Mouse (Mus musculus) CH12.LX (cell line): ENCODE results near the gene Cds1. TPM values are rescaled to one million over a fixed set of nuclear protein-coding genes. Genes with fewer than 3 reads are reported as not detected.

ENCODE experiments used
- DNase-seq: peaks from one replicate; pipeline ENCODE4 v3.0.0-alpha.2; 2013; ENCODE audit errors: extremely low read depth
- H3K27ac ChIP-seq: 2 replicates; pipeline ENCODE4 v1.5.1; 2012; ENCODE audit warnings: low read depth, mild to moderate bottlenecking, control low read depth, moderate library complexity; ENCODE audit not compliant: insufficient read depth
- H3K27me3 ChIP-seq: replicated peaks from 2 replicates; pipeline ENCODE3; 2012; ENCODE audit warnings: inconsistent platforms
- H3K36me3 ChIP-seq, 2 experiments: replicated peaks in 1 of 2; 2 replicates each; pipeline versions ENCODE3 to v1.6.1; 2012; ENCODE audit warnings: inconsistent platforms in 1 of 2, low read length in 1 of 2, mild to moderate bottlenecking in 1 of 2, mixed read lengths in 1 of 2, moderate library complexity in 1 of 2; ENCODE audit not compliant: control insufficient read depth in 1 of 2, insufficient read depth in 1 of 2
- H3K4me1 ChIP-seq, 2 experiments: 2 replicates each; pipeline ENCODE4 v1.6.1; 2012; ENCODE audit warnings: inconsistent platforms in 1 of 2, moderate library complexity in 1 of 2; ENCODE audit not compliant: insufficient read depth in 2 of 2, control insufficient read depth in 1 of 2
- H3K4me2 ChIP-seq: 2 replicates; pipeline ENCODE4 v1.6.1; 2012; ENCODE audit warnings: low read depth, mild to moderate bottlenecking, control low read depth; ENCODE audit not compliant: poor library complexity, insufficient read depth, severe bottlenecking
- H3K4me3 ChIP-seq, 3 experiments: fragments of 150-350 bp in 1 of 3; sonication (generic) in 1 of 3; replicated peaks in 1 of 3; 2 replicates each; pipeline versions ENCODE3 to v1.5.1; 2011 to 2012; ENCODE audit warnings: low read depth in 2 of 3, low read length in 2 of 3, mild to moderate bottlenecking in 2 of 3, moderate library complexity in 2 of 3, control low read depth in 1 of 3, improper control_type of control experiment in 1 of 3, inconsistent platforms in 1 of 3, mixed read lengths in 1 of 3; ENCODE audit not compliant: poor library complexity in 1 of 3
- H3K79me2 ChIP-seq: replicated peaks from 2 replicates; pipeline ENCODE4 v1.6.1; 2012; ENCODE audit warnings: mild to moderate bottlenecking, moderate library complexity; ENCODE audit not compliant: control insufficient read depth, poor library complexity, insufficient read depth, severe bottlenecking; ENCODE audit errors: extremely low read depth
- H3K9ac ChIP-seq: 2 replicates; pipeline ENCODE4 v1.6.1; 2012; ENCODE audit warnings: low read depth, mild to moderate bottlenecking, control low read depth, moderate library complexity; ENCODE audit not compliant: insufficient read depth
- H3K9me3 ChIP-seq: replicated peaks from 2 replicates; pipeline ENCODE3; 2012; ENCODE audit warnings: low read length, inconsistent platforms, mixed read lengths
- CHD2 ChIP-seq: IDR thresholded peaks from 2 replicates; pipeline ENCODE4 v1.6.1; 2011; ENCODE audit warnings: low read length, improper control_type of control experiment
- E2F4 ChIP-seq: IDR thresholded peaks from 2 replicates; pipeline ENCODE4 v1.6.1; 2011; ENCODE audit warnings: low read depth, low read length, improper control_type of control experiment; ENCODE audit not compliant: insufficient replicate concordance
- ETS1 ChIP-seq: conservative IDR thresholded peaks from 2 replicates; pipeline ENCODE4 v1.6.1; 2012; ENCODE audit warnings: low read depth, mild to moderate bottlenecking, inconsistent platforms, low read length, improper control_type of control experiment, moderate library complexity
- JUN ChIP-seq: IDR thresholded peaks from 2 replicates; pipeline ENCODE4 v1.6.1; 2011; ENCODE audit warnings: low read depth, mild to moderate bottlenecking, low read length, improper control_type of control experiment, moderate library complexity; ENCODE audit not compliant: insufficient read depth
- KAT2A ChIP-seq: IDR thresholded peaks from 2 replicates; pipeline ENCODE4 v1.6.1; 2012; ENCODE audit warnings: low read length, improper control_type of control experiment, inconsistent platforms; ENCODE audit not compliant: insufficient replicate concordance
- MAFK ChIP-seq: IDR thresholded peaks from 2 replicates; pipeline ENCODE4 v1.6.1; 2011; ENCODE audit warnings: low read length, improper control_type of control experiment; ENCODE audit not compliant: insufficient replicate concordance
- MAX ChIP-seq: IDR thresholded peaks from 2 replicates; pipeline ENCODE4 v1.6.1; 2011; ENCODE audit warnings: low read length, improper control_type of control experiment
- MAZ ChIP-seq: IDR thresholded peaks from 2 replicates; pipeline ENCODE4 v1.6.1; 2012; ENCODE audit warnings: low read depth, mild to moderate bottlenecking, inconsistent platforms, low read length, improper control_type of control experiment, moderate library complexity
- MXI1 ChIP-seq: IDR thresholded peaks from 2 replicates; pipeline ENCODE4 v1.6.1; 2011; ENCODE audit warnings: mild to moderate bottlenecking, low read depth, low read length, improper control_type of control experiment
- MYC ChIP-seq: IDR thresholded peaks from 2 replicates; pipeline ENCODE4 v1.6.1; 2011; ENCODE audit warnings: low read depth, mild to moderate bottlenecking, improper control_type of control experiment, low read length
- NELFE ChIP-seq: IDR thresholded peaks from 2 replicates; pipeline ENCODE4 v1.6.1; 2011; ENCODE audit warnings: low read depth, low read length, improper control_type of control experiment
- NRF1 ChIP-seq: IDR thresholded peaks from 2 replicates; pipeline ENCODE4 v1.6.1; 2014; ENCODE audit warnings: low read depth, mild to moderate bottlenecking, inconsistent platforms, low read length, improper control_type of control experiment, moderate library complexity
- PAX5 ChIP-seq: IDR thresholded peaks from 2 replicates; pipeline ENCODE4 v1.6.1; 2012; ENCODE audit warnings: low read length, inconsistent platforms, mixed read lengths
- POLR2AphosphoS2 ChIP-seq: IDR thresholded peaks from 2 replicates; pipeline ENCODE4 v1.6.1; 2011; ENCODE audit warnings: low read depth, low read length, improper control_type of control experiment
- RAD21 ChIP-seq: IDR thresholded peaks from 2 replicates; pipeline ENCODE4 v1.6.1; 2011; ENCODE audit warnings: low read depth, mild to moderate bottlenecking, low read length, improper control_type of control experiment, moderate library complexity
- SIN3A ChIP-seq: IDR thresholded peaks from 2 replicates; pipeline ENCODE4 v1.6.1; 2012; ENCODE audit warnings: low read length, improper control_type of control experiment, inconsistent platforms
- SMC3 ChIP-seq: IDR thresholded peaks from 2 replicates; pipeline ENCODE4 v1.6.1; 2011; ENCODE audit warnings: low read depth, low read length, improper control_type of control experiment
- TBP ChIP-seq: conservative IDR thresholded peaks from 2 replicates; pipeline ENCODE4 v1.6.1; 2011; ENCODE audit warnings: low read depth, low read length, improper control_type of control experiment
- TCF12 ChIP-seq: IDR thresholded peaks from 2 replicates; pipeline ENCODE4 v1.6.1; 2014; ENCODE audit warnings: low read depth, mild to moderate bottlenecking, inconsistent platforms, low read length, improper control_type of control experiment
- ZC3H11A ChIP-seq: IDR thresholded peaks from 2 replicates; pipeline ENCODE4 v1.6.1; 2012; ENCODE audit warnings: low read depth, mild to moderate bottlenecking, inconsistent platforms, low read length, improper control_type of control experiment
- ZMIZ1 ChIP-seq: IDR thresholded peaks from 2 replicates; pipeline ENCODE4 v1.6.1; 2012; ENCODE audit warnings: low read depth, mild to moderate bottlenecking, inconsistent platforms, low read length, improper control_type of control experiment
- ZNF384 ChIP-seq: IDR thresholded peaks from 2 replicates; pipeline ENCODE4 v1.6.1; 2012; ENCODE audit warnings: low read depth, low read length, improper control_type of control experiment, inconsistent platforms
- dilution Hi-C: fragments of 300-500 bp; cut with MboI; formaldehyde crosslinking; loops from 2 replicates; pipeline ENCODE4 v1.14.3; 2020; ENCODE audit warnings: low sequenced_read_pairs; ENCODE audit not compliant: extremely low pct_unique_long_range_greater_than_20kb, extremely low pct_ligation_motif_present
- in situ Hi-C: fragments of 300-500 bp; cut with MboI; formaldehyde crosslinking; loops from 3 replicates; pipeline ENCODE4 v1.14.3; 2019; ENCODE audit warnings: low sequenced_read_pairs, low pct_ligation_motif_present, low pct_unique_long_range_greater_than_20kb, mixed read lengths
- polyA plus RNA-seq: library from polyadenylated mRNA; unstranded; fragments of >175 nt; gene quantifications from 2 replicates; pipeline ENCODE4 v1.2.1, GENCODE M21; 2012; ENCODE audit warnings: low read depth; ENCODE audit not compliant: insufficient read length
- total RNA-seq, 2 experiments: library from RNA; depleted of rRNA; stranded (reverse); fragments of 300-350 nt in 1 of 2; fragments of >200 nt in 1 of 2; gene quantifications; 2 replicates each; pipeline ENCODE4 v1.2.3; 2012 to 2014

Gene Cds1
- total and polyA plus RNA-seq, 3 experiments: not detected

GRCm38 (mm10) chr5:101845011-101845410 lies 80.1 kb downstream of the Cds1 start:
- dilution Hi-C loops: no loop called here
- Histone ChIP-seq H3K4me1 (no peaks in the 10 kb centered on the region), H3K27ac (no peak overlapping the region), H3K4me2 (no peak overlapping the region), H3K9ac (no peak overlapping the region), H3K27me3 (no peaks in the 10 kb centered on the region), H3K79me2 (no peaks in the 10 kb centered on the region), H3K4me3 (no peak overlapping the region), H3K36me3 (no peaks in the 10 kb centered on the region), H3K9me3 (peaks cover 93% of the 10 kb centered on the region)
- DNase-seq: no peak
- TF ChIP-seq MAZ (no peak), MYC (no peak), POLR2AphosphoS2 (no peak), ZC3H11A (no peak), RAD21 (no peak), E2F4 (no peak), NRF1 (no peak), ZMIZ1 (no peak), CHD2 (no peak), PAX5 (no peak), KAT2A (no peak), MAFK (no peak)
- in situ Hi-C loops: no loop called here

- no peaks in the 10 kb centered on the region for H3K27me3 ChIP-seq
- TF ChIP-seq E2F4 (no peak), MAX (no peak), ETS1 (no peak), ZMIZ1 (no peak), SIN3A (no peak), JUN (no peak), TBP (no peak), RAD21 (no peak), ZNF384 (no peak), SMC3 (no peak), CHD2 (no peak), TCF12 (no peak), NELFE (no peak), NRF1 (no peak), MXI1 (no peak), MAFK (no peak), ZC3H11A (no peak), MYC (no peak)
- DNase-seq: no peak
- no peak overlapping the region for H3K27ac ChIP-seq
- dilution Hi-C loops (no loop called here), in situ Hi-C loops (no loop called here)
- no peak overlapping the region for H3K4me3 ChIP-seq
- no peak overlapping the region for H3K4me2 ChIP-seq
- H3K9ac ChIP-seq: no peak overlapping the region
- no peaks in the 10 kb centered on the region for H3K36me3 ChIP-seq
- no peaks in the 10 kb centered on the region for H3K4me1 ChIP-seq
- H3K79me2 ChIP-seq: no peaks in the 10 kb centered on the region
- H3K9me3 ChIP-seq: peaks cover 92% of the 10 kb centered on the region
These were observed 81.0 kb downstream of the Cds1 start for GRCm38 (mm10) chr5:101845930-101846329.
